Mouse (Mus musculus): ENCODE measurements around the gene Retnla. TPM values are rescaled to one million over a fixed set of nuclear protein-coding genes. Genes with fewer than 3 reads are reported as not detected.

Retnla gene
- not detected in 2 replicates for polyA plus RNA-seq (2015; fragmentation: Nextera tagmentation; extraction: Ambion mirVana)

DNA sequence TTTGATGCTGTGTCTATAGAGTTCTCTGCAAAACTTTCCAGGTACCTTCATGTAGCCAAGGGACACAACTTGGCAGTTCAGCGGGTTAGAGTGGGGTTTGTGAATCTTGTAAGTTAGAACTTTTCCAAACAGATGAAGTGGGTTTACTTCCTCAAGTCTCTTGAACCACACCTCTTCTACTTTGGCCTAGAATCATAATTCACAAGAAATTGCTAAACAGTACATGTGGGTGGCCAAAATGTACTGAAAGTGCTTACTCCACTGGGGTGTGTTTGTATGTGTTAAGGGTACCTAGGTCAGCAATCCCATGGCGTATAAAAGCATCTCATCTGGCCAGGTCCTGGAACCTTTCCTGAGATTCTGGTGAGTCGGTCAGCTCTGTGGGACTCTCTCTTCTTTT is at the start of gene Retnla:
Gene Retnla (plus strand): TSS at position 286 of the 400 bp plus-strand sequence.

DNA sequence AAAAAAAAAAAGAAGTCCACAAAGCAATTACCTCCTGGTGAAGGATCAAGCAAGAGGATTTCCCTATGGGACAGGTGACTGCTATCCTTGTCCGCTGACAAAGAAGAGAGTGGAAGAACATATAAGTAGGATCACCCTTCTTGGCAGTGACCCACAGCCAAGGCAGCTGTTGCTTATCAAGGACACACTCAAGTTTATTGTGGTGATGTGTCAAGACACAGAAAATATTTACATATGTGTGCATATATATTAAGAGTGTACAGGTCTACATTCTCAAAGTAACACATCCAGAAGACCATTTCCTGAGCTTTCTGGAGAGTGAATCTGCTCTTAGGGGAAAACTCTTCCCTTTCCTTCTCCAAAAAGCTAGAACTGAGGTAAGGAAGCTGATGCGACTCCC is 25.7 kb upstream of the Retnla start, which contains the start of gene Retnlb:
Gene Retnlb (plus strand): TSS at position 162 of the 400 bp plus-strand sequence.

DNA sequence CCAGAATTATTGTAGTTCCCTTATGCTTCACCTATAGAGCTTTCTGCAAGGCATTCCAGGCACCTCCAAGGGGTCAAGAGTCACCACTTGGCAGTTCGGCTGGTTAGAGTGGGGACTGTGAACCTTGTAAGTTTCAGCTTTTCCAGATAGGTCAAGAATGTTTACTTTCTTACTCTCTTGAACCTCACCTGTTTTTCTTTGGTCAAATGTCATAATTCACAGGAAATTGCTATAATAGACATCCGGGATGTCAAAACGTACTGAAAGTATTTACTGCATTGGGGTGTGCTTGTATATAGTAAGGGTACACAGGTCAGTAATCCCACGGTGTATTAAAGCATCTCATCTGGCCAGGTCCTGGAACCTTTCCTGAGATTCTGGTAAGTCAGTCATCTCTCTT is 30.0 kb downstream of the Retnla start, which contains the start of gene Retnlg:
Gene Retnlg (plus strand): TSS at position 301 of the 400 bp plus-strand sequence.

Other genes with a start within 250 kb of the Retnla start
- gene Trat1, start 70.5 kb upstream of the Retnla start, polyA plus RNA-seq (2015; fragmentation: Nextera tagmentation; extraction: Ambion mirVana): 0.06 and 0.08 TPM in 2 replicates
- not detected in 2 replicates for gene Retnlb, start 25.7 kb upstream of the Retnla start, polyA plus RNA-seq (2015; fragmentation: Nextera tagmentation; extraction: Ambion mirVana)
- gene Retnlg, start 30.1 kb downstream of the Retnla start, polyA plus RNA-seq (2015; fragmentation: Nextera tagmentation; extraction: Ambion mirVana): 1,207 and 1,458 TPM in 2 replicates
- 7.1 and 7.5 TPM in 2 replicates for gene Dzip3, start 151.6 kb downstream of the Retnla start, polyA plus RNA-seq (2015; fragmentation: Nextera tagmentation; extraction: Ambion mirVana)
- 16.9 and 19.1 TPM in 2 replicates for gene Cip2a, start 151.6 kb downstream of the Retnla start, polyA plus RNA-seq (2015; fragmentation: Nextera tagmentation; extraction: Ambion mirVana)
- 0.01 TPM in 1 of 2 replicates, not detected in the other for gene Myh15, start 214.9 kb downstream of the Retnla start, polyA plus RNA-seq (2015; fragmentation: Nextera tagmentation; extraction: Ambion mirVana)

Measured in spleen, postnatal 0 days (tissue).